Mouse (Mus musculus): ENCODE measurements around the gene Dcaf4.

The Dcaf4 gene

GRCm38 (mm10) chr12:83543997-83544396, 23.7 kb downstream of the Dcaf4 start:
- CTCF ChIA-PET = no interaction called here

GRCm38 (mm10) chr12:83544791-83545190, 24.5 kb downstream of the Dcaf4 start:
- CTCF ChIA-PET = no interaction called here

GRCm38 (mm10) chr12:83551305-83551704, 31.0 kb downstream of the Dcaf4 start:
- CTCF ChIA-PET = no interaction called here

- CTCF ChIA-PET = no interaction called here
Observed at GRCm38 (mm10) chr12:83553816-83554215, 33.5 kb downstream of the Dcaf4 start.

GRCm38 (mm10) chr12:83555605-83556004, 35.3 kb downstream of the Dcaf4 start:
- CTCF ChIA-PET = no interaction called here

- CTCF ChIA-PET = no interaction called here
Observed at GRCm38 (mm10) chr12:83558496-83558895, 38.2 kb downstream of the Dcaf4 start.

- CTCF ChIA-PET = no interaction called here
Observed at GRCm38 (mm10) chr12:83560189-83560588, 39.9 kb downstream of the Dcaf4 start.

GRCm38 (mm10) chr12:83562589-83562988, 42.3 kb downstream of the Dcaf4 start:
- CTCF ChIA-PET = no interaction called here

GRCm38 (mm10) chr12:83569866-83570265, 49.6 kb downstream of the Dcaf4 start:
- CTCF ChIA-PET = no interaction called here

GRCm38 (mm10) chr12:83572717-83573116, 52.5 kb downstream of the Dcaf4 start:
- CTCF ChIA-PET = no interaction called here

- CTCF ChIA-PET = interaction anchor here (0.7 kb wide), 1 partner anchor 1627 kb away, joined by 10 read pairs; no protein-coding TSS in a partner anchor
Observed at GRCm38 (mm10) chr12:83577445-83577844, 57.2 kb downstream of the Dcaf4 start.

- CTCF ChIA-PET = no interaction called here
Observed at GRCm38 (mm10) chr12:83578356-83578755, 58.1 kb downstream of the Dcaf4 start.

GRCm38 (mm10) chr12:83578896-83579569, 58.8 kb downstream of the Dcaf4 start:
- CTCF ChIA-PET = no interaction called here

GRCm38 (mm10) chr12:83580283-83580682, 60.0 kb downstream of the Dcaf4 start:
- CTCF ChIA-PET = no interaction called here

GRCm38 (mm10) chr12:83582106-83582505, 61.8 kb downstream of the Dcaf4 start:
- CTCF ChIA-PET = no interaction called here

GRCm38 (mm10) chr12:83582747-83583146, 62.5 kb downstream of the Dcaf4 start:
- CTCF ChIA-PET = no interaction called here

GRCm38 (mm10) chr12:83586628-83587027, 66.4 kb downstream of the Dcaf4 start:
- CTCF ChIA-PET = no interaction called here
